Mouse (Mus musculus): ENCODE measurements around the gene Rsad1.

The Rsad1 gene

DNA sequence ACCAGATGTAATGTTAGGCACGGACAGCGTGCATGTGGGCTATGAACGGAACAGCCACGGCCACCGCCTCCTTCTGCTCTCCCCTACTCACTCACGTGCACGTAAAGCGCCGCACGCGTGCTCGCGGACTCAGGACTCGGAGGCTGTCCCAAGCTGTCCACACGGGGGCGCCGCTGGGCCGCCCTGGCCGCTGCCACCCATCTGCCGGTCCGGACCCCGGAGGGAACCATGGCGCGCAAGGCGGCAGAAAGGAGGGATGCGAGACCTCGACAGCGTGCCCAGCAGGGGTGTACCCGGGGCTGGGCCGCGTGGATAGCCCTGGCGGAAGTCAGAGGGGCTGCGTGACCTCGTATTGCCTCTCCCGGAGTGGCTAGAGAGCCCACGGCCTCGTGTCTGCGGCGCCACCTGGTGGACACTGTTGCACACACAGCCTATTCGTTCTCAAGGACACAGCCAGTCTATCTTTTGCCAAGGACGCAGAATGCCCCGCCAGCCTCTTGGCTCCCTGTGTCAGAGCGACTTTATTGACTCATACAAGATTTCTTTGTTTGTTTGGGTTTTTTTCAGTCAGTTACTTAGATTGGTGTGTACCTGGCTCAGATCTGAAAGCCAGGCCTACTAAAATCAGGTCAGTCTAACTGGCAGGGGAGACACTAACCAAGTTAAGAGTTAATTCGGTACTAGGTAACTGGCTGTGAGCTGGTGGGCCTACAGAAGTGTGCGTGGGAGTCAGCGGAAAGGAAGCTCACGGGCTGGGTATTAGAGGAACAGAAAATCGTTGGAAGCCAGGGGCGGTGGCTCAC is at the start of gene Rsad1:
Gene Rsad1, minus strand, starts transcription at position 368 of the 803 bp plus-strand sequence.
- peak; percentile 86 for DNase-seq (ENCODE audit: low spot score)

DNA sequence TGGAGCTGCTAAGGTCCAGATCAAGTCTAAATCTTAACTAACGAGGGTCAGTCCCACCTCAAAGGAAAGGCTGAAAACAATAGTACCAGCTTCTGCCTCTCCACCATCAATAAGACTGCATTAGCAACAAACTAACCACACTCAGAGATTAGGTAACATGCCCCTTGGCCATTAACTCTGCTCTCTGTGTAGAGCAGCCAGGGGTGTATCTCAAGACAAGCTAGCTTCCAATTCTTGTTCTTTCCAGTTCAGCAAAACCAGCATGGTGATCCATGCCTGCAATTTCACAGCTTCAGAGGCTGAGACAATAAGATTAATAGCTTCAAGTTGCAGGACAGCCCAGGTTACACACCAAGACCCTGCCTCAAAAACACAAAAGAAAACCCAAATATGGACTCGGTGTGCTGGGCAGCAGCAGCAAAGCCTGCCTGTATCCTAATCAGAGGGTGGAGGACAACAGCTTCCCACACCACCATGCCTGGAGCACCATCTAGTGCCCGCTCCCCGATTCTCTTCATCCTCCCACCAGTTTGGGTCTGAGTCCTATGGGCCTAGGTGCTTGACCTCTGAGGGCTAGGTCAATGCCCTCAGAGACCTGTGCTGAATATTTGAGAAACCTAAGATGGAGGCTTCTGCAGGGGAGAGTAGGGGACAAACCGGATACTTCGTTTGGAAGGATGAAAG is 49.5 kb upstream of the Rsad1 start:
- no peak for DNase-seq (ENCODE audit: low spot score)

DNA sequence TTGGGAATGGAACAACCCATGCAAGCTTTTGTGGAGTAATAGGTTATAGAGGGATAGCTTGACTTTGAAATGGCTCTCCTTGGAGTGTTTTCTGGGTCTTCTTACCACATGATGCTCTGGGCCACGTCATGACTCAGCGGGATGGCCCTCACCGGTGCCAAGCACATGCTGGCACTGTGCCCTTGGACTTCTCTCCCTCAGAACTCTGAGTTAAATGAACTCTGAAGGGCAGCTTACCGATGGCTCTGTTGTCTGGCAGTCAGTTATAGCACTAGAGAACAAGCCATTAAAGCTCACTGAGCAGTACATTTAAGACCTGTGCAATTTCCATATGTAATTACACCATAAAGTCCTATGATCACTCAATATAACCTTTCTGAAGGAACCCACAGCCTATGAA is 48.3 kb upstream of the Rsad1 start:
- no peak for DNase-seq (ENCODE audit: low spot score)

DNA sequence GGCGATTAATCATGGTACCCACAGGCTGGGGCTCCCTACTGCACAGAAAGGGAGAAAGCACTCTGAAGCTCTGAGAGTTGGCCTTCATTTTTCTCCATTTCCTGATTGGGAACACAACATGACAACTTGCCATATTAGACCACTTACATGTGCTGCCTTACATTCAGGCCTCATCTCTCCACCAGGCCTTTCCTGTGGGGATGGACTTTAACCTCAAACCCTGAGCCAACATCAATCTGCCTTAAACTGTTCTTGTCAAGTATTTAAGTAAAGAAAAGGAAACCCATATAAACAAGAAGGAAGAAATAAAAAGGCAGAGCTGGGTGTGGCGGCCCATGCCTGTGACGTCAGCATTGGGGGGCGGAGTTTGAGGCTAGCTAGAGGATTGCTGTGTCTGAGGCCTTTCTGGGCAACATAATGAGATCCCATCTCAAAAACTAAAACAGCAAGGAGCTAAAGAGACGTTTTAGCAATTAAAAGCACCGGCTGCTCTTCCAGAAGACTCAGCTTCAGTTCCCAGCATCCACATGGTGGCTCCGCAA is 47.3 kb upstream of the Rsad1 start:
- DNase-seq (ENCODE audit: low spot score): peak; percentile 40

DNA sequence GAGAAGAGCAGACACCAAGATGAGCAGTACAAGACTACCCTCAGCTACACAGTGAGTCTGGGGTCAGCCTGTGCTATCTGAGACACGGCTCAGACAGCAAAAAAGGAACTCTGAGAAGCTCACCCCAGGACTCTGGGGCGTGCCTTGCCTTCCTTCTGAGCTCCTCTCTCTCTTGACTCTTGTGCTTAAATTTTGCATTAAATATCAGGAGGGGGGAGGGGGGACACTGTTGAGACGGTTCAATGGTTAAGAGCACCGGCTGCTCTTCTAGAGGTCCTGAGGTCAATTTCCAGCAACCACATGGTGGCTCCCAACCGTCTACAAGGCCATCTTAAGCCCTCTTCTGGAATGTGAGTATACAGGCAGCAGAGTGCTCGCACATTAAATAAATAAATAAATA is 38.5 kb upstream of the Rsad1 start:
- DNase-seq (ENCODE audit: low spot score): no peak

DNA sequence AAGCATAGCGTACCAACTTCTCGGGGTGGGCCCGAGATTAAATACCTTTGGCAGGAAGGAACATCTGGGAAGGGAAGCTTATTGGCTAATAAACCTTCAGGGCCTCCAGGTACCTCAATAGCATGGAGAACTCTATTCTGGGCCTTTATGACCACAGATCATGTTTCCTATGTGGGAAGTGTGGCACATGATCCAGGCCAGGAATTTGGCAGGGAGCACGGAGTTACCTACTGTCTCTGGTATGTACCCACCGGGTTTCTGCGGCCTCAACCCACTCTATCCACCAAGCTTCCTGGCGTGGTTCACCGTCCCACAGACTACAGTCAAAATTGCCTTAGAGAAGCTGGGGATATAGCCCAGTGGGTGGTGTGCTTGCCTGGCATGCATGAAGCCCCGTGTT is 36.0 kb upstream of the Rsad1 start:
- DNase-seq (ENCODE audit: low spot score): no peak

DNA sequence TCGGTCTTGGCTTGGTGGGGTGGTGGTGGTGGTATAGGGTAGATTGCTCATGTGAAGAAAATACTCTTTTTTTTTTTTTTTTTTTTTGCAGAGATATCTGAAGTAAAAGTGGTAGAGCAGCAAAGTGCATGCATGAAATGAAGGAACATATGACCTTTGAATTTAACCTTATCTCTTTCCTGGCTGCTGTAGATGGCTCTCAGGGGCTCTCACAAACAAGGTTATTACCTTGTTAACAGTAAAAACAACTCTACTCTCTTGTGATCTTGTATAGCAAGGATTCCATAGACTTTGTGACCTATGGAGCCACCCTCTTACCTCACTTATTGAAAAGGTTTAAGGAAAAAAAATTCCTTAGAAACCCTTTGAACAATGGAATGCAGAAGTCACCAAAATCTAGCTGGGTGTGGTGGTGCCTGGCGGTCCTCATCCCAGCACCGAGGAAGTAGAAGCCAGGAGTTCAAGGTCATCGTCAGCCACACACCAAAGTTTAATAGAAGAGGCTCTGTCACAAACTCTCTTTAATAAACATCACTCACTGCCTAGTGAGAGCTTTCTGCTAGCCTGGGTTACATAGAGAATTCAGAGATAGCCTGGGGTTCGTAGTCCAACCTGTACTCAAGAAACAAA is 31.2 kb upstream of the Rsad1 start:
- no peak for DNase-seq (ENCODE audit: low spot score)

DNA sequence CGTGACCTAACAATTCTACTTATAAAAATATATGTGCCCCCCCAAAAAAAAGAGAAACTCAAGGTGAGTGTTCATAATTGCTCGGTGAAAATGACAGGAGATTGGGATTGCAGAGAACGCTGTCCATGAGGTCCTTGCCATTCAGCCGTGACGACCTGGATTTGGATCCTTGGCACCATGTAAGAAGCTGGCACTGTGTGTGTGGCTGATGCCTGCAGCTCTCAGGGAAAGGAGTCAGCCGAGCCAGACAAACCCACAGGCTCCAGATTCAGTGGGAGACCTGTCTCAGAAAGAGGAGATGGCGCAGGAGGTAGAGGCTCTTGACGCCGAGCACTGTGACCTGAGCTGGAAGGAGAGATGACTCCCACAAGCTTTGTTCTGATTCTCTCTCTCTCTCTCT is 27.3 kb upstream of the Rsad1 start:
- DNase-seq (ENCODE audit: low spot score): no peak

DNA sequence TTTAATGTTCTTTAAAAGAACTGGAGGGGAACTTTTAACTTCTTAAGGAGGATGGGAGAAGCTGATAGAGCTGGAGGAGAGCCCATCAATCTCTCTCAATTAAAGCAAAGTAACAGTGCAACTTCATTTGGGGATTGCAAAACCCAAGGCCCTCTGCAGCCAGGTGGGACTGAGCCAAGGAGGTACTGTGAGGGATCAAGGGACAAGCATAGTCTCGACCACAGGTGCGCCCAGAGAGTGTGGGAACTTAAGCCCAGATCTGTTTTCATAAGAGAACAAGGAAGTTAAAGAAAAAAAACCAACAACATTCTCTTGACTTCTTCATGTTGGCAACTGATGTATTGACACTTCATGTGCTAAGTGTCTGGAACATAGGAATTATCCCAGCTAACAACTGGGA is 26.0 kb upstream of the Rsad1 start:
- DNase-seq (ENCODE audit: low spot score): no peak

DNA sequence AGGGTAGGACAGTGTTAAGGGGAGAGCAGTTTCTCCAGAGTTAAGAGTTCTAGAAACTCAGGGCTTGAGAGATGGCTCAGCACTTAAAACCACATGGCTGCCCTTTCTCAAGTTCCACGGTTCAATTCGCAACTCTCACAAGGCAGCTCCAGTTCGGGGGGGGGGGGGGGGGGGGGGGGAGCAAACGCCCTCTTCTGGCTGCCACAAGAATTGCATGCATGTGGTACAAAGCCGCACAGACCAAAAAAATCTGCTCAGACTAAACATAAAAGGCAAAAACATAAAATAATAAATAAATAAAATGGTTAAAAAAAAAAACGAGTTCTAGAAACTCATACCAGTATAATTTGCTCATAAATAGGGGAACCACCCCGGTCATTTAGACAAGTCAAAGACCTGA is 25.5 kb upstream of the Rsad1 start:
- DNase-seq (ENCODE audit: low spot score): no peak

DNA sequence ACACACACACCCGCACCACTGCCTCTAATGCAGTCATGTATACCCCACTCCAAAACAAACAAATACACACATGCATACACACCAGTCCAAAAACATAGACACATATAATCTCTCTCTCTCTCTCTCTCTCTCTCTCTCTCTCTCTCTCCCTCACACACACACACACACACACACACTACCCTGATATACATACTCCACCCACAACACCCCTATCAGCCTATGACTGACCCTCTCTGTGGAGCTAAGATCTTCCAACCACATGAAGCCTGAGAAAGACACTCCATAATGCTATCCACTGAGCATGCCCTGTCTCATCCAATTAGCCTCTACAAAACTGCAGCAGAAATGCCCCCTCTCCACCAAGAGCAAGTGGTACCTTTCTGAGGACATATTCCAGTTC is 22.8 kb upstream of the Rsad1 start:
- DNase-seq (ENCODE audit: low spot score): no peak

DNA sequence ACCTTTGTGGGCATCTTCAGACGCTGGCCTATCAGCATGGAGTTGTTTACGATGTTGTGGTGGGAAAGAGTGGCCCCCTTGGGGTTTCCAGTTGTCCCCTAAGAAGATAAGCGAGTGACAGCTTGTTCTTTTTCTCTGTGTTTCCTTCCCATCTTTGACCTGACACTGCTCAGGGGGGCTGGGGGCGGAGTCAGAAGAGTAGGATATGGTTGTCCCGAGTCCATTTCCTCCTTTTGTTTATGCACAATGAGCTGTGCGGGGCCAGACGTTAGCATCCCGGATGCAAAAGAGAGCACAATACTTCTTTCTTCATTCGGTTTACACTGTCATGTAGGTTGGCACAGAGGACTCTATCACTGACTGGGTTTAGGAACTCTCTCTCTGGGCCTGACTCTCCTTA is 21.6 kb upstream of the Rsad1 start:
- DNase-seq (ENCODE audit: low spot score): no peak

DNA sequence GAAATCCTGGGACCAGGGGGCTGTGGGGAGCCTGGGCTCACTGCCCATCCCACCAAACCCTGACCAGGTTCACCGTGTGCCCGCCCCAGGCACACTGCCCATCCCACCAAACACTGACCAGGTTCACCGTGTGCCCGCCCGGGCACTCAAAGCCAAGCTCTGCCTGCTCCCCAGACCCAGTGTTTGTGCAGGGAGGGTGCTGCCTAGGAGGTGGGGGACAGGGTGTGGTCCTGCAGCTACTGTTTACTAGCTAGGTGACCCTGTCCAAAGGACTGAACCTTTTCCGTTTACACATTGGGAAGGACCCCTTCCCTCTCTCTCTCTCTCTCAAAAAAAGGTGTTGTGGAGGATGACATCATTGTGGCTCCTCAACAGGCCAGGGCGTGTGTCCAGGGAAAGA is 18.3 kb upstream of the Rsad1 start:
- no peak for DNase-seq (ENCODE audit: low spot score)

DNA sequence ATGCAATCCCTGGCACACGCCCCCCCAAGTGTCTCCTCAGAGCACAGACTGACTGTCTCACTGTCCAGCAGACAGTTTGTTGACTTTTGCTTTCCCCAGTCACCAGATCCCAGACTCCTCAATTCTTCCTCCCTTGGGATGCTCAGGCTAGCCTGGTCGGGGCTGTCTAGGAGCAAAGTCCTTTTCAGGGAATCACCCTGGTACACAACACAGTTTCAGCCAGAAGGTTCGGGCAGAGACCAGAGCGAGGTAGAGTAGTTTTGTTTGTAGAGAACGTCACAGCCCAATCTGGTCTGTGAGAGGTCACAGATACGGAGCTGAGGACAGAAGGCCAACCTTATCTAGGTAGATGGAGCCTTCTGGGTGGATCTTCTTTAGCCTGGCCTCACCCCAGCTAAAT is 17.5 kb upstream of the Rsad1 start:
- DNase-seq (ENCODE audit: low spot score): no peak

DNA sequence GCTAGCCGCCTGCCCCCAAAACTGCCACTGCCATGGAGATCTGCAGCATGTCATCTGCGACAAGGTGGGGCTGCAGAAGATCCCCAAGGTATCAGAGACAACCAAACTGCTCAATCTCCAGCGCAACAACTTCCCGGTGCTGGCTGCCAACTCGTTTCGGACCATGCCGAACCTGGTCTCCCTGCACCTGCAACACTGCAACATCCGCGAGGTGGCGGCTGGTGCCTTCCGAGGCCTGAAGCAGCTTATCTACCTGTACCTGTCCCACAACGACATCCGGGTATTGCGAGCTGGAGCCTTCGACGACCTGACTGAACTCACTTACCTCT is 16.1 kb upstream of the Rsad1 start:
- no peak for DNase-seq (ENCODE audit: low spot score)

DNA sequence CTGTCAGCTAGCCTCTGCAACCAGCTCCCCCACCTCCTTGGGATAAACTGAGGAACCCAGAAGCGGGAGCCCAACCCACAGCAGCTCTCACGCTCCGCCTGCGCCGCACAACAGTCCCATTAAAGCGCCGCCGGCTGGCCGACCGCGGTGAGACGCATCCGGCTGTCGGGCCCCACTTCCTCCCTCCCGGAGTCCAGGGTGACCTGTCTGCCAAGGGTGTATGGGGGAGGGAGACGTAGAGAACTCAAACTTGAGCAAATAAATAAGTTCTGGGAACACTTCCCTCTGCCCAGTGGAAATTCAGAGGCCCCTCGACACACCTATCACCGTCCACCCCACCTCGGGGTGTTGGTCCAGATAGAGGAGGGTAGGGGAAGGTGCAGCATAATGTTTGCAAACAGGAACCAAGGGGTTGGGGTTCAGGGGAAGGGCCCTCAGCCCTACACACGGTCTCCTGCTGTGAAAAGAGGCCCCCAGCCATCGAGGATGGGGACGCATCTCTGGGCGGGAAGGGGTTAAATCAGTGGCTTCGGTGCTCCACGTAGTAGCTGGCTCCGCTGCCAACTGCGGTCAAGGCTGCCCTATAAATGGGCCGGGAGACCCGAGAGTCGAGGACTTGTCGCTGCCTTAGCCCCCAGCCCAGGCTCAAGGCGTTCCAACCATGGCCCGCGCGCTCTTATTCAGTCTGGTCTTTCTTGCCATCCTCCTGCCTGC is 15.5 kb upstream of the Rsad1 start, which contains the start of gene Chad:
Gene Chad, plus strand, starts transcription at position 611 of the 714 bp plus-strand sequence.
- no peak for DNase-seq (ENCODE audit: low spot score)

DNA sequence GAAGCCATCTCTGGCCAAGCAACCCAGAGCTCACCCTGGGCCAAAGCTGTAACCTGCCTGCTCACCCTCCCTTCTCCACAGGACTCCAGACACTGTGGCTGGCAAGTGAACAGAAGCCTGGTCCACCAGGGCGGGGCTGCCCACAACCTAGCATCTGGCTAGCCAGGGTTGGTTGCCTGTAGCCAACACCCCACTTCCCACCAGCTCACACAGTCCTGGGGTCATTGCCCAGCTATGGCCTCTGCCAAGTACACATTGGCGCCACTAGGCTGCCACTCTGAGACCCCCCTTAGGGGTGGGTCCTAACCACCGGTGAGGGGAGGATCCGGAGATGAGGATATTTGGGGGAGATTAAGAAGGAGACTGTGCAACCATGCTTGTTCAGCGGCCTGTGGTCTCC is 14.8 kb upstream of the Rsad1 start:
- DNase-seq (ENCODE audit: low spot score): no peak

DNA sequence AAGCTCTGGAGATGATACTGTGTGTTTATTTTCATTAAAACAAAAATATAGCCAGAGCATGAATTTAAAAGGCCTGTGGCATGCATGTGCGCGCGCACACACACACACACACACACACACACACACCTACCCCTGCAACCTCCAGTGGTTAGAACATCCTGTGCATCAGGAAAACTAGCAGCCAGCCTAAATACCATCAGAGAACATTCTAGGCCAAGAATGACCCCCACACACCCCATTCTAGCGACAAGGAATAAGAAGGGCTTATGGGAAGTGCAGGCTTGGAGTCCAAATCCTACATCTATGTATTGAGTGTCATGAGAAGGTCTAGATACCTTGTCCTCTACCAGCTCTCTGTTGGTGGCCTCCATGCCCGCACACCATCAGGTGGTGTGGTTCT is 14.3 kb upstream of the Rsad1 start:
- no peak for DNase-seq (ENCODE audit: low spot score)

DNA sequence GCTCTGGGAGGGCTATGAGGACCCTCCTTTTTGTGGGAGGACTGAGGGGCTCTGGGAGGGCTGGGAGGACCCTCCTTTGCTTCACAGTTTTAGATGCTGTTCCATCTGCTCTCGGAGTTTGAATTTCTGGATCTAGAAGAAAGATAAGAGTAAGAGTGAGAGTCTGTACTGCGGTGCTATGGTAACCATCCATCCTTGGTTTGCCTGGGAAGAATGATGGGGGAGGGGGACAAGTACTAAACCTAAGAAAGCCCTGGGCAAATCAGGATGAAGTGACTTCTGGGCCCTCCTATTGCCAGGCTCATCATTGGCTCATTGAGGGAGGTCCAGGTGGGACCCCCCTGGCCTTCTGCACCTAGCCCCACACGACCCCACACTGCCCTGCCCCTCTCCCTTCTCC is 9.2 kb upstream of the Rsad1 start:
- DNase-seq (ENCODE audit: low spot score): no peak

DNA sequence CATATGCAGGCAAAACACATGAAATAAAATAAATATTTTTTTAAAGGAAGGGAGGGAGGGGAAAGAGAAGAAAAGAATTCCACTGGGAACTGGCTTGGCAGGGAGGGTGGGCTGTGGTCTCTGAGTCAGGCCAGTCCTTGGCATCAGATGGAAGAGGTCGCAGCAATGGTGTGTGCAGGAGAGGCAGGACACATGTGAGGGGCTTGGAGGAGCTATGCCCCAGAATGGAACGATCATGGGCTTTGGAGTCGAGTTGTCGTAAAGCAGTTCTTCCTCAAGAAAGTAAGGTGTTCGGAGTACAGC is 1.3 kb upstream of the Rsad1 start:
- no peak for DNase-seq (ENCODE audit: low spot score)

DNA sequence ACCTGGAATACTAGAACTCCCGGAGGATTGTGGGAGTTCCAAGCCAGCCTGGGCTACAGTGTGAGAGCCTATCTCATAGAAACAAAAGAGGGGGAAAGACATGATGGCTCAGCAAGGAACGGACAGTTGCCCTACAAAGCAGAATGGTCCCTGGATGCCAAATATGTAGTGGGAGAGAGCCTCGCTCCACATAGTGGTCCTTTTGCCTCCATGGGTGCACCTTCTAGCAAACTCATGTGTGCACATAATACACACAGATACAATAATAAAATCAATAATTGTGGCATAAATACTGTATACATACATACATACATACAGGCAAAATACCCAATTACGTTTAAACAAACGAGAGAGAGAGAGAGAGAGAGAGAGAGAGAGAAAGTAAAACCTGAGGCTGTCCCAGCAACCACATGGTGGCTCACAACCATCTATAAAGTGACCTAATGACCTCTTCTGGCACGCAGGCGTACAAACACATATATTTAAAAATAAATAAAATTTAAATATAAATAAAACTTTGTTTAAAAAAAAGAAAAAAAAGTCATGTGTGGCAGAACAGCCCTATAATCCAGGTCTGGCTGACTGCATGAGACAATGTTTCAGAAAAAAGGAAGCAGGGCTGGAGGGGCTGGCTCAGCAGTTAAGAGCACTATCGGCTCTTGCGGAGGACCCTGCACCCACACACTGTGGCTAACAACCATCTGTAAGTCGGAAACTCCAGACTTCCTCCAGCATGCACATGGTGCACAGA is 811 bp upstream of the Rsad1 start:
- DNase-seq (ENCODE audit: low spot score): no peak
